Mouse (Mus musculus): ENCODE measurements around the gene Cadm3.

DNA sequence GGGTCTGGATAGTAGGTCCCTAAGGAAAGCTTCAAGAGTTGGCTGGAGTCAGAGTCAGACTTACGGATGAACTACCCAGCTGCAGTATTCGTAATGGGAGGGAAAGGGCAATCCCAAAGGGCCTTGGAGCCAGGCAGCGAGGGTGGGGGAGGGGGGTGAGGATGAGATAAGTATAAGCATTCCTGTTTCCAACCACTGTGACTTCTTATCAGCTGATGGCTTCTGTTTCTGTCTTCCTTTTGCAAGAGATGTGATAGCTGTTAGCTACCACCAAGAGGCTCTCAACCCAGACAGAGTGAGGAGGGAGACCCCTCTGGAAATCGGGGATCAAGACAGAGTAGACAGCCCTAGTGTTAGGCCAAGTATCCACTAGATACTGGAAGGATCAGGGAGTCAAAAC, 38.3 kb downstream of the Cadm3 start:
- TF ChIP-seq CTCF (IDR thresholded peaks at IDR 0.05), result no peak
- TF ChIP-seq EP300 (IDR thresholded peaks at IDR 0.05), result no peak

All from lung, postnatal 0 days (tissue).